Mouse (Mus musculus): ENCODE results near the gene Ssr2.

DNA sequence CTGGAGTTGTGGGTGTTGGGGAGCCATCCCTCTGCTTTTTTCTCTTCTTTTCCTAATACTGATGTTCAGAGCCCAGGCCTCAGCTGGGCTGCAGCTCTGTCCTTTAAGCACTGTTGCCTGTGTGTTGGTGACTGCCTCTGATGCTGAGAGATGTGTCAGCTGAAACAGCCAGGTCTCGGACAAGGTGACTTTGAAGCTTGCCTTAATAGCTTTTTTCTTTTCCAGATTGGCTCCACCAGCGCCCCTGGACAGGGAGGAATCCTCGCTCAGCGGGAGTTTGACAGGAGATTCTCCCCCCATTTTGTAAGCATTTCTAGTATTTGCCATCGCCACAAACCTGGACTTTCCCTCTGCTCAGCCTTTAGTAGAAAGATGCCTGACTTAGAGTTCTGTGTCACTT is 11.0 kb downstream of the Ssr2 start:
- no peak for TF ChIP-seq POLR2A (IDR thresholded peaks at IDR 0.05; ENCODE audit: extremely low read depth, insufficient read depth, low read length)
- no peak for TF ChIP-seq CTCF (IDR thresholded peaks at IDR 0.05; ENCODE audit: low read depth, low read length)

All from liver, adult 2 months (tissue).